Mouse (Mus musculus): ENCODE results near the gene Lrrc27.
A peak's percentile ranks its signal among the peaks of the same experiment; 100 is the strongest.

- 0 out of 2 replicates have a peak, but pooled peaks have one; percentile 21 for TF ChIP-seq CTCF (conservative IDR thresholded peaks at IDR 0.05; ENCODE audit: insufficient read depth, insufficient read length, low read depth, low read length)
- TF ChIP-seq POLR2A (IDR thresholded peaks at IDR 0.05; ENCODE audit: low read depth, low read length) = no peak
Measured at GRCm38 (mm10) chr7:139191619-139192018, 21.2 kb upstream of the Lrrc27 start.

All from kidney, adult 2 months (tissue).